Mouse (Mus musculus) forebrain, embryonic 11.5 days (tissue): ENCODE data around the gene Acad11. TPM values are rescaled to one million over a fixed set of nuclear protein-coding genes. Genes with fewer than 3 reads are reported as not detected.

Source experiments
- ATAC-seq: fragments of 200-750 bp; cut with Nextera tagmentation; replicated peaks from 2 replicates; pipeline ENCODE4 v1.8.0; 2017; ENCODE audit warnings: moderate TSS enrichment; ENCODE audit not compliant: low FRiP score
- DNase-seq: peaks from one replicate; pipeline ENCODE4 v3.0.0-alpha.2; 2017; ENCODE audit warnings: low spot score
- H3K27ac ChIP-seq: fragments of 300-500 bp; sonication (generic); 2 replicates; pipeline ENCODE4 v1.5.1; 2014; ENCODE audit warnings: low read depth, low read length
- H3K27me3 ChIP-seq: fragments of 300-500 bp; sonication (generic); 2 replicates; pipeline ENCODE4 v1.6.1; 2014; ENCODE audit warnings: mild to moderate bottlenecking, low read length, mixed read lengths; ENCODE audit not compliant: control insufficient read depth, insufficient read depth
- H3K36me3 ChIP-seq: fragments of 300-500 bp; sonication (generic); 2 replicates; pipeline ENCODE4 v1.6.1; 2014; ENCODE audit warnings: mild to moderate bottlenecking, low read length, moderate library complexity, mixed read lengths; ENCODE audit not compliant: control insufficient read depth, insufficient read depth
- H3K4me1 ChIP-seq: fragments of 300-500 bp; sonication (generic); replicated peaks from 2 replicates; pipeline ENCODE4 v1.6.1; 2014; ENCODE audit warnings: low read length, mixed read lengths; ENCODE audit not compliant: control insufficient read depth, insufficient read depth
- H3K4me2 ChIP-seq: fragments of 300-500 bp; sonication (generic); 2 replicates; pipeline ENCODE4 v1.6.1; 2014; ENCODE audit warnings: low read depth, mild to moderate bottlenecking, low read length, moderate library complexity, mixed read lengths; ENCODE audit not compliant: severe bottlenecking
- H3K4me3 ChIP-seq: fragments of 300-500 bp; sonication (generic); 2 replicates; pipeline ENCODE4 v1.5.1; 2014; ENCODE audit warnings: low read depth, low read length
- H3K9ac ChIP-seq: fragments of 300-500 bp; sonication (generic); 2 replicates; pipeline ENCODE4 v1.6.1; 2014; ENCODE audit warnings: low read length
- H3K9me3 ChIP-seq: fragments of 300-500 bp; sonication (generic); 2 replicates; pipeline ENCODE4 v1.6.1; 2016; ENCODE audit warnings: low read length, mixed read lengths; ENCODE audit not compliant: control insufficient read depth
- WGBS: fragments of 180-500 bp; shearing (Covaris S2); extraction: QIAGEN DNeasy Blood & Tissue Kit; methylation state at CpG from one replicate; pipeline ENCODE4 v1.1.7; 2014; 5-methylcytosine and 5-hydroxymethylcytosine counted together
- polyA plus RNA-seq: library from polyadenylated mRNA; unstranded; fragments of >200 nt; fragmentation: Nextera tagmentation; extraction: Ambion mirVana; gene quantifications from 2 replicates; pipeline ENCODE4 v1.2.1, GENCODE M21; 2014

The Acad11 gene
- polyA plus RNA-seq, 1 experiment from 2014 or later: 7.5 TPM

GRCm38 (mm10) chr9:104098256-104098655 lies 35.1 kb downstream of the Acad11 start:
- ATAC-seq: no peak
- Histone ChIP-seq H3K27me3 (no peaks in the 10 kb centered on the region), H3K27ac (no peak overlapping the region), H3K4me2 (no peak overlapping the region), H3K9me3 (no peaks in the 10 kb centered on the region), H3K36me3 (no peaks in the 10 kb centered on the region), H3K4me3 (no peak overlapping the region), H3K4me1 (no peaks in the 10 kb centered on the region; the same call in 1 of the 2 replicates), H3K9ac (no peak overlapping the region)
- DNase-seq: no peak
- 85% methylated on average over 5 of the region's 5 CpGs for whole genome bisulfite sequencing

- DNase-seq: no peak
- Histone ChIP-seq H3K9me3 (no peaks in the 10 kb centered on the region), H3K36me3 (no peaks in the 10 kb centered on the region), H3K9ac (no peak overlapping the region), H3K4me3 (no peak overlapping the region), H3K4me2 (no peak overlapping the region), H3K4me1 (no peaks in the 10 kb centered on the region; the same call in 1 of the 2 replicates), H3K27ac (no peak overlapping the region), H3K27me3 (no peaks in the 10 kb centered on the region)
- ATAC-seq: no peak
- WGBS: 95% methylated on average over 11 of the region's 11 CpGs
Measured at GRCm38 (mm10) chr9:104099060-104099459, 35.9 kb downstream of the Acad11 start.

GRCm38 (mm10) chr9:104100822-104101221 lies 37.6 kb downstream of the Acad11 start:
- Histone ChIP-seq H3K4me2 (no peak overlapping the region), H3K27me3 (no peaks in the 10 kb centered on the region), H3K36me3 (no peaks in the 10 kb centered on the region), H3K9me3 (no peaks in the 10 kb centered on the region), H3K9ac (no peak overlapping the region), H3K27ac (no peak overlapping the region), H3K4me1 (no peaks in the 10 kb centered on the region; the same call in 1 of the 2 replicates), H3K4me3 (no peak overlapping the region)
- no peak for ATAC-seq
- 48% methylated on average over 7 of the region's 7 CpGs for WGBS
- DNase-seq: no peak

- Histone ChIP-seq H3K4me3 (no peak overlapping the region), H3K36me3 (no peaks in the 10 kb centered on the region), H3K4me2 (no peak overlapping the region), H3K9ac (no peak overlapping the region), H3K9me3 (no peaks in the 10 kb centered on the region), H3K4me1 (no peaks in the 10 kb centered on the region; the same call in 1 of the 2 replicates), H3K27ac (no peak overlapping the region), H3K27me3 (no peaks in the 10 kb centered on the region)
- ATAC-seq (no peak), DNase-seq (no peak)
- 31% methylated on average over 3 of the region's 3 CpGs for WGBS
Measured at GRCm38 (mm10) chr9:104101458-104101857, 38.3 kb downstream of the Acad11 start.

GRCm38 (mm10) chr9:104102301-104102700 lies 39.1 kb downstream of the Acad11 start:
- Histone ChIP-seq H3K27me3 (no peaks in the 10 kb centered on the region), H3K4me3 (no peak overlapping the region), H3K36me3 (no peaks in the 10 kb centered on the region), H3K9me3 (no peaks in the 10 kb centered on the region), H3K27ac (no peak overlapping the region), H3K4me1 (no peaks in the 10 kb centered on the region; the same call in 1 of the 2 replicates), H3K9ac (no peak overlapping the region), H3K4me2 (no peak overlapping the region)
- 38% methylated on average over 6 of the region's 6 CpGs for WGBS
- ATAC-seq: no peak
- DNase-seq: no peak

GRCm38 (mm10) chr9:104102901-104103300 lies 39.7 kb downstream of the Acad11 start:
- no peaks in the 10 kb centered on the region; the same call in 1 of the 2 replicates for H3K4me1 ChIP-seq
- H3K27ac ChIP-seq: no peak overlapping the region
- ATAC-seq: no peak
- no peak for DNase-seq
- no peaks in the 10 kb centered on the region for H3K27me3 ChIP-seq
- H3K4me2 ChIP-seq: no peak overlapping the region
- no peaks in the 10 kb centered on the region for H3K36me3 ChIP-seq
- no peaks in the 10 kb centered on the region for H3K9me3 ChIP-seq
- no peak overlapping the region for H3K9ac ChIP-seq
- 18% methylated on average over 2 of the region's 2 CpGs for WGBS
- no peak overlapping the region for H3K4me3 ChIP-seq

GRCm38 (mm10) chr9:104104986-104105385 lies 41.8 kb downstream of the Acad11 start:
- Histone ChIP-seq H3K27ac (no peak overlapping the region), H3K27me3 (no peaks in the 10 kb centered on the region), H3K9me3 (no peaks in the 10 kb centered on the region), H3K4me3 (no peak overlapping the region), H3K36me3 (no peaks in the 10 kb centered on the region), H3K9ac (no peak overlapping the region), H3K4me1 (no peaks in the 10 kb centered on the region; the same call in 1 of the 2 replicates), H3K4me2 (no peak overlapping the region)
- WGBS: 90% methylated on average over 2 of the region's 2 CpGs
- no peak for DNase-seq
- ATAC-seq: no peak

- Histone ChIP-seq H3K4me1 (no peaks in the 10 kb centered on the region; the same call in 1 of the 2 replicates), H3K27ac (no peak overlapping the region), H3K9ac (no peak overlapping the region), H3K4me3 (no peak overlapping the region), H3K4me2 (no peak overlapping the region), H3K36me3 (no peaks in the 10 kb centered on the region), H3K9me3 (no peaks in the 10 kb centered on the region), H3K27me3 (no peaks in the 10 kb centered on the region)
- no peak for ATAC-seq
- no peak for DNase-seq
- WGBS: 86% methylated on average over 9 of the region's 9 CpGs
Measured at GRCm38 (mm10) chr9:104106930-104107329, 43.8 kb downstream of the Acad11 start.

GRCm38 (mm10) chr9:104107482-104107881 lies 44.3 kb downstream of the Acad11 start:
- Histone ChIP-seq H3K4me1 (no peaks in the 10 kb centered on the region; the same call in 1 of the 2 replicates), H3K4me3 (no peak overlapping the region), H3K9me3 (no peaks in the 10 kb centered on the region), H3K4me2 (no peak overlapping the region), H3K9ac (no peak overlapping the region), H3K27ac (no peak overlapping the region), H3K27me3 (no peaks in the 10 kb centered on the region), H3K36me3 (no peaks in the 10 kb centered on the region)
- ATAC-seq (no peak), DNase-seq (no peak)
- WGBS: 90% methylated on average over 6 of the region's 6 CpGs
